Mouse (Mus musculus) stomach, embryonic 15.5 days (tissue): Measurements from ENCODE around the gene Unc13b. TPM values are rescaled to one million over a fixed set of nuclear protein-coding genes. Genes with fewer than 3 reads are reported as not detected.
A peak's percentile ranks its signal among the peaks of the same experiment; 100 is the strongest.

ENCODE experiments used
- ATAC-seq: fragments of 200-750 bp; cut with Nextera tagmentation; 2 replicates; pipeline ENCODE4 v1.8.0; 2017; ENCODE audit warnings: low read depth, moderate number of reproducible peaks, moderate TSS enrichment; ENCODE audit not compliant: insufficient read depth, low FRiP score
- H3K27ac ChIP-seq: fragments of 300-500 bp; sonication (generic); 2 replicates; pipeline ENCODE4 v1.5.1; 2015; ENCODE audit warnings: mild to moderate bottlenecking, inconsistent platforms
- H3K27me3 ChIP-seq: fragments of 300-500 bp; sonication (generic); replicated peaks from 2 replicates; pipeline ENCODE4 v1.6.1; 2015; ENCODE audit warnings: inconsistent platforms
- H3K36me3 ChIP-seq: fragments of 300-500 bp; sonication (generic); 2 replicates; pipeline ENCODE4 v1.6.1; 2015; ENCODE audit warnings: inconsistent platforms
- H3K4me1 ChIP-seq: fragments of 300-500 bp; sonication (generic); 2 replicates; pipeline ENCODE4 v1.6.1; 2015; ENCODE audit warnings: inconsistent platforms
- H3K4me2 ChIP-seq: fragments of 300-500 bp; sonication (generic); 2 replicates; pipeline ENCODE4 v1.6.1; 2015; ENCODE audit warnings: mild to moderate bottlenecking, inconsistent platforms
- H3K4me3 ChIP-seq: fragments of 300-500 bp; sonication (generic); replicated peaks from 2 replicates; pipeline ENCODE4 v1.5.1; 2015; ENCODE audit warnings: inconsistent platforms
- H3K9ac ChIP-seq: fragments of 300-500 bp; sonication (generic); 2 replicates; pipeline ENCODE4 v1.6.1; 2015; ENCODE audit warnings: inconsistent platforms
- H3K9me3 ChIP-seq: fragments of 300-500 bp; sonication (generic); 2 replicates; pipeline ENCODE4 v1.6.1; 2016; ENCODE audit warnings: inconsistent platforms
- WGBS: fragments of 180-500 bp; shearing (Covaris S2); methylation state at CpG from one replicate; pipeline ENCODE4 v1.1.7; 2015; 5-methylcytosine and 5-hydroxymethylcytosine counted together
- polyA plus RNA-seq: library from polyadenylated mRNA; unstranded; fragments of >200 nt; fragmentation: Nextera tagmentation; extraction: Ambion mirVana; gene quantifications from 2 replicates; pipeline ENCODE4 v1.2.1, GENCODE M21; 2015

Unc13b gene
- polyA plus RNA-seq, 1 experiment from 2014 or later: 7.8 TPM

DNA sequence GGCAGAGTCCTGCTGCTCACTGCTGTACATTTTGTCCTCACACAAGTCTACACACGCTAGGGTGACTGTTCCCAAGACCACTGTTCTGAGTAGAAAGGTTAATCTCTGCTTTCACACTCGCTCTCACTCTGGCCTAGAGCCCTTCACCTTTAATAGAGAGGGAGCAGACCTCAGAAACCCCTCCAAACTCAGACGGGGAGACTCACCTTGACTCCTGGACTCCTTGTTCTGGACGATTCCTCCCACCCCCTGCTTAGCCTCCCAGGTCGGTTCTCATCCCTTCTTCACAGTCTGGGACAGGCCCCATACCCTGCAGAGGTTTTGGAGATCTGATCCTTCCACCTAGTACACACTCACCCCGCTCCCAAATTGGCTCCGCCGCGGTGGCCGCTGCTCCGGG is 19.1 kb upstream of the Unc13b start:
- H3K4me3 ChIP-seq: peak overlapping the region; percentile 70
- WGBS: 4% methylated on average over 11 of the region's 11 CpGs
- ATAC-seq: 0 out of 2 replicates have a peak, but pooled peaks have one; percentile 2

DNA sequence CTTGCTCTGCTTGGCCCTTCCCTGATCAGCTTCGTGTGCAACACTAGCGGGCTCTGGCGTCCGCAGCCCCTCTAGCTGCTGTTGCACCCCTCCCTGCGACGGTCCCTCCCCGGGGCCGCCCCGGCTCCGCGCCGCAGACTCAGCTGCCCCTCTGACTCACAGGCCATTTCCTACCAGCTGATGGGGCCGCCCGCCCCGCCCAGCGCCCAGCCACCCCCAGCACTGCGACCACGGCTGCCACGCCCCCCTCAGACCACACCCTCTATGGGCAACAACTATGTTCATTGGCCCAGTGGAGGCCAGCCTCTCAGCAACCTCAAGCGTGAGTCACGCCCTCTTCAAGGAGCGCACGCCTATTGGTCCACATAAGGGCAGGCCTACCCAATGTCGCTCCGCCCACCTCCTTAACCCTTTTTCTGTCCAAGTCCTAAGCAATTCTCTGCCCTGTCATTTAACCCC is 18.6 kb upstream of the Unc13b start:
- H3K36me3 ChIP-seq: peaks cover 5% of the 10 kb centered on the region; the same call in 1 of the 2 replicates
- H3K9me3 ChIP-seq: no peaks in the 10 kb centered on the region
- H3K4me3 ChIP-seq: peak overlapping the region; percentile 70
- H3K4me1 ChIP-seq: peaks cover 23% of the 10 kb centered on the region
- no peaks in the 10 kb centered on the region for H3K27me3 ChIP-seq
- H3K9ac ChIP-seq: peak overlapping the region; percentile 61
- H3K27ac ChIP-seq: peak overlapping the region; percentile 71
- peak; percentile 96 for ATAC-seq
- peak overlapping the region; percentile 89 for H3K4me2 ChIP-seq
- WGBS: under 1% methylated on average over 25 of the region's 25 CpGs

More for the DNA sequence above, 19.1 kb upstream of the Unc13b start:
- Histone ChIP-seq H3K27me3 (no peaks in the 10 kb centered on the region), H3K27ac (peak overlapping the region; percentile 71), H3K4me1 (peaks cover 18% of the 10 kb centered on the region), H3K36me3 (peaks cover 5% of the 10 kb centered on the region; the same call in 1 of the 2 replicates), H3K4me2 (peak overlapping the region; percentile 89), H3K9ac (peak overlapping the region; percentile 61), H3K9me3 (no peaks in the 10 kb centered on the region)

DNA sequence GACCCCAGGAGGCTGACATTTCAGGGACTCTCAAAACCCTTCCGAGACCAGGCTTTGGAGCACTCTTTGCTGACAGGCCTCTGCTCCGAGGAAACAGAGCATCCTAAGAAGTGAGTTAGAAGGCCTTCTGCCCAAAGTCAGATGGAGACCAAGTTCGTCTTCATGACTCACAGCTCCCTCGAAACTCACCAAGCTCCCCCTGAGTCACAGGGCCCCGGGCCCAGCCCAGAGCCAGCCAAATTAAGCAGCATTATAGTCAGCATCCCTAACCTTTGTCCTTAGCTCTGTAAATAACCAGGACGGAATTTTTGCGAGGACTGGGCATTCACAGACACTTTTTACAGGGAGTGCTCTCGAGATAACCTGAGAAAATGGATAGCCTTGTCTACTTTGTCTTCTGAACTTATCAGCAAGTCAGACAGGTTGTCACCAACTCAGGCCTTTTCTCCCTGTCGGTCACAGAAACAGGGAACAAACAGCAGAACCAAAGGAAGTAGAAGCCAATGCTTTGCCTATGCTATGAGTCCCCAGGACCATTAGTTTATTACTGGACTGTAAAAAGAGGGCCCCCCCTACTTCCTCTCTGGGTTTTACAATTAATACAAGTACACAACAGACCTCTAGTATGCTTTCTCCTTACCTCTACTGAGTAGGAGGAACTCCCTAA is 17.7 kb upstream of the Unc13b start:
- peaks cover 5% of the 10 kb centered on the region; the same call in 1 of the 2 replicates for H3K36me3 ChIP-seq
- H3K4me2 ChIP-seq: no peak overlapping the region
- H3K4me1 ChIP-seq: peaks cover 27% of the 10 kb centered on the region
- no peaks in the 10 kb centered on the region for H3K9me3 ChIP-seq
- 56% methylated on average over 9 of the region's 9 CpGs for WGBS
- no peak for ATAC-seq
- H3K27ac ChIP-seq: peak overlapping the region; percentile 23; the same call in 1 of the 2 replicates
- no peak overlapping the region for H3K4me3 ChIP-seq
- H3K27me3 ChIP-seq: no peaks in the 10 kb centered on the region
- no peak overlapping the region for H3K9ac ChIP-seq

DNA sequence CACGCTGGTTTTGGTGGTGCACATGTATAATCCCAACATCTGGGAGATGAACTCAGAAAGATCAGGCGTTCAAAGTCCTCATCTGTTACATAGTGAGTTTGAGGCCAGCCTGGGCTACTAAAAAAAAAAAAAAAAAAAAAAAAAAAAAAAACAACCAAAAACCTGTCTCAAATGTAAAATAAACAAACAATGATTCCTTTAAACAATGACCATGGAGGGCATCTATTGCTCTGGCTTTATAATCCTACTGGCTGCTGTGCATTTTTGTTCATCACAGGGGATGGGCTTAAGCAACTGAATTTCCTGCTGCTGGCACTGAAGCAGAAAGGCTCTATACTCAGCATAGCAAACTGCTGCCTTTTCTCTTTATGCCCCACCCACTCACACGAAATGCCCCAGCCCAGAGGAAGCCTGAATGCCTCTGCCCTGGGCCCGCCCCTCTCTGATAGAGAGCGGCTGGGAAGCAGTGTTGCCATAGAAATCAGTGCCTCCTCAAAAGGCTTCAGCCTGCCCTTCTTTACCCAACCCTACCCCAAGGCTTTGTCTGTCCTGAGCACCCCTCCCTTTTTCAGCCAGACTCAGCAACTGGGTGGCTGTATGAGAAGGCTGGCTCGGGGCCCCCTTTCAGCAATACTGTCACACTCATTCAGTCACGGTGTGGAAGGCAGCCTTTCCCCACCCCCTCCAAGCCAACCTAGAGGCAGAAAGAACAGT is 15.0 kb upstream of the Unc13b start:
- 17% methylated on average over 7 of the region's 7 CpGs for WGBS
- no peaks in the 10 kb centered on the region; the same call in 1 of the 2 replicates for H3K36me3 ChIP-seq
- ATAC-seq: peak; percentile 17
- H3K4me1 ChIP-seq: peaks cover 29% of the 10 kb centered on the region
- H3K27ac ChIP-seq: peak overlapping the region; percentile 87
- peak overlapping the region; percentile 55 for H3K4me3 ChIP-seq
- no peak overlapping the region for H3K9ac ChIP-seq
- H3K27me3 ChIP-seq: no peaks in the 10 kb centered on the region
- H3K4me2 ChIP-seq: peak overlapping the region; percentile 76
- H3K9me3 ChIP-seq: no peaks in the 10 kb centered on the region

DNA sequence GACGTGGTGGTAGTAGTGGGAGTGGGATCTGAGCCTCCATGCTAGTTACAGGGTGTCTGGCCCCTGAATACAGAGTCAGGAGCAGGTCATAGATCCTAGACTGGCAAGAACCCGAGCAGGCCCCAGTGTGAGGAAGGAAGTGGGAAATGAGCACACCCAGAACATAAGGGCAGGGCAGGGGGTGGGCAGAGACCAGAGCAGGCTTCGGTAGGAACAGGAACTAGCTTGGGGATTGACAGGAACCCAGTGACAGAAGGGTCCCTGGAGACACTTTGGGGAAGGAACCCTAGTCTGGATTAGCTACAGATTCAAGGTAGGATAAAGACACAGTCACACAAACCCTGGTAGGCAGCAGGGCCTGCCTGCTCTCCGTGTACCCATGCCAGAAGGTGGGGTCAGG is 14.1 kb upstream of the Unc13b start:
- ATAC-seq: no peak
- Histone ChIP-seq H3K4me3 (peak overlapping the region; percentile 55), H3K27me3 (no peaks in the 10 kb centered on the region), H3K9me3 (no peaks in the 10 kb centered on the region), H3K36me3 (no peaks in the 10 kb centered on the region; the same call in 1 of the 2 replicates), H3K4me2 (peak overlapping the region; percentile 76), H3K9ac (no peak overlapping the region), H3K4me1 (peaks cover 20% of the 10 kb centered on the region), H3K27ac (peak overlapping the region; percentile 87)
- WGBS: 24% methylated on average over 4 of the region's 4 CpGs

DNA sequence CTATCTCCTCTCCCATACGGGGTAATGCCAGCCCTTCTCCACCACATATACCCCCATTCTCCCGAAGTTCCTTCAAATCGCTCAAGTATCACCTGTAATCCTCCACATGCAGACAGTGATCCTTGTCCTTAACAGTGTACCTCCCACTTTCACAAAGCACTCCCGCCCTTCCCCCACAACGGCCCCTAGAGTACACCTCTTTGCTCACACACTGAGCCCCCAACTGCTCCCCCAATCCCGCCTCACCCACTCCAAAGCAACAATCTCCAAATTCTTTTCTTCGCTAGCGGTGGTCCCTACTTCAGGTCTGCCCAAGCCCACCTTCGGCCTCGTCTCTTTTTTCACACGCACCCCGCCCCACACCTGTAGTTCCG is 13.5 kb upstream of the Unc13b start:
- WGBS: 4% methylated on average over 13 of the region's 13 CpGs
- 0 out of 2 replicates have a peak, but pooled peaks have one; percentile 2 for ATAC-seq

DNA sequence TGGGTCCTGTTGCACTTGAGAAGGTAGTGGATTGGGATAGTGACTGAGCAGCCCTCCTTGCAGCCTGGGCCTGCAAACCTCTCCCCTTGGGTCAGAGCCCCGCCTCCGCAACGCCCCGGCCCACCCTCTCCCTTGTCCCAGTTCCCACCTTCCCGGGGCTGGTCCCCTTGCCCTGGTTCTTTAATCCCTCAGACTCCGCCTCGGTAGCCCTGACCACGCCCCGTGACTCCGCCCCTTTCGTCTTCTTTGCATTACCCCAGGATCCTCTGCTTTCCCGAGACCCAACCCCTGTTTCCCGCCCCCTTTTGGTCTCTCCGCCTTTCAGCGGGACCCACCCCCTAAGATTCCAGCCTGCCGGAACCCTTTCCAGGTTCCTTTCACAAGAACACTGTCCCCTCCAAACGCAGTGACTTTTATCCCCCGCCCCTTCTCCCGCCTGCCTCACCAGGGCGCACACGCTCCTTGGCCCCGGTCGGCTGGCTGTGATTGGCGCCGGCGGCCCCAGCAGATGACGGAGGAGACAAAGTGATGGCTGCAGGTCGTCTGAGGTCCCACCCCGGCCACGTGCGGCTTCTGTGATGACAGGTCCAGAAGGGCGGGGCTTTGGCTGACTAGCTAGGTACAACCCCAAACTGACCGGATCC is 13.0 kb upstream of the Unc13b start, which contains the start of gene Fam214b:
Fam214b (minus strand) TSS at position 562 of the 644 bp plus-strand sequence.
- peak within 1 kb of the TSS; percentile 76 for H3K4me2 ChIP-seq
- peak within 1 kb of the TSS; percentile 87 for H3K27ac ChIP-seq
- peaks cover 20% of the 10 kb centered on the region for H3K4me1 ChIP-seq
- no peaks in the 10 kb centered on the region for H3K27me3 ChIP-seq
- under 1% methylated on average over 33 of the region's 33 CpGs for WGBS
- no peaks in the 10 kb centered on the region for H3K9me3 ChIP-seq
- peak within 1 kb of the TSS; percentile 55 for H3K4me3 ChIP-seq
- no peak within 1 kb of the TSS for H3K9ac ChIP-seq
- no peaks in the 10 kb centered on the region; the same call in 1 of the 2 replicates for H3K36me3 ChIP-seq
- ATAC-seq: peak; percentile 88

More for the DNA sequence above, 13.5 kb upstream of the Unc13b start:
- Histone ChIP-seq H3K36me3 (no peaks in the 10 kb centered on the region; the same call in 1 of the 2 replicates), H3K4me3 (peak overlapping the region; percentile 55), H3K4me1 (peaks cover 20% of the 10 kb centered on the region), H3K27me3 (no peaks in the 10 kb centered on the region), H3K9ac (no peak overlapping the region), H3K9me3 (no peaks in the 10 kb centered on the region), H3K4me2 (peak overlapping the region; percentile 76), H3K27ac (peak overlapping the region; percentile 87)

DNA sequence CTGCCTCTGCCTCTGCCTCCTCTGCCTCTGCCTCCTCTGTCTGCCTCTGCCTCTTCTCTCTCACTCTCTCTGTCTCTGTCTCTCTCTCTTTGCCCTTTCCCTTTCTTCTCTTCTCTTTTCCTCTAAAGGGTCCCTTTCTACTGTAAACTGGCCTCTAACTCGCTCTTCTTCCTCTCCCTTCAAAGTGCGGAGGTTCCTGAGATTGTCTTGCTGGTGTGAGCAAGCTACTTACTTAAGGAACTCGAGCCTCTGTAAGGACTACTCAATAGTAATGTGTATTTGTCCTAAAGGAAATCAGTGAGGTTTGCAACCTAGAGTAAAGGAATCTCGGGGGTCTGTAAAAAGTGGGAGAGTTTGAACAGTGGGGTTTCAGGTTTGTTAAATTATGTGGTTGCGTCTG is 12.1 kb upstream of the Unc13b start:
- 52% methylated on average over 5 of the region's 5 CpGs for WGBS
- Histone ChIP-seq H3K4me2 (peak overlapping the region; percentile 76), H3K9ac (no peak overlapping the region), H3K9me3 (no peaks in the 10 kb centered on the region), H3K4me3 (no peak overlapping the region), H3K36me3 (no peaks in the 10 kb centered on the region), H3K27me3 (no peaks in the 10 kb centered on the region), H3K4me1 (peaks cover 20% of the 10 kb centered on the region), H3K27ac (no peak overlapping the region)
- no peak for ATAC-seq

DNA sequence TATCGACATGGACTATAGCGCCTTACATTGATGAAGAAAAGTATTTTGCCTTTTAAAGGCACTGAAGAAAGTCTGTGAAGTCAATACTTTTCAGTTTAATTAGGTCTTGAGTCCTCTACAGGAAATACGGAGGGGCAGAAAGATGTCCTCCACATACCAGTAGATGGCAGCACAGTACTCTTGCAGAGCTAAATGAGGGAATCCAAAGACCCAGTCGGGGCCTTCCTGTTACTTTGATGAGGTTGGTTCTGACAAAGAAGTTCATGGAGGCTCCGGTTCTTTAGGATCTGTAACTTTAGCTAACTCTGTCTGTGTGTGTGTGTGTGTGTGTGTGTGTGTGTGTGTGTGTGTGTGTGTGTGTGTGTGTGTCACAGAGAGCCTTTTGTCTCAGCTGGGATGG is 11.5 kb upstream of the Unc13b start:
- peak overlapping the region; percentile 23; the same call in 1 of the 2 replicates for H3K4me2 ChIP-seq
- H3K36me3 ChIP-seq: no peaks in the 10 kb centered on the region
- H3K4me1 ChIP-seq: peaks cover 20% of the 10 kb centered on the region
- no peak overlapping the region for H3K4me3 ChIP-seq
- no peaks in the 10 kb centered on the region for H3K9me3 ChIP-seq
- 6% methylated on average over 5 of the region's 5 CpGs for WGBS
- no peaks in the 10 kb centered on the region for H3K27me3 ChIP-seq
- no peak overlapping the region for H3K27ac ChIP-seq
- ATAC-seq: no peak
- no peak overlapping the region for H3K9ac ChIP-seq

DNA sequence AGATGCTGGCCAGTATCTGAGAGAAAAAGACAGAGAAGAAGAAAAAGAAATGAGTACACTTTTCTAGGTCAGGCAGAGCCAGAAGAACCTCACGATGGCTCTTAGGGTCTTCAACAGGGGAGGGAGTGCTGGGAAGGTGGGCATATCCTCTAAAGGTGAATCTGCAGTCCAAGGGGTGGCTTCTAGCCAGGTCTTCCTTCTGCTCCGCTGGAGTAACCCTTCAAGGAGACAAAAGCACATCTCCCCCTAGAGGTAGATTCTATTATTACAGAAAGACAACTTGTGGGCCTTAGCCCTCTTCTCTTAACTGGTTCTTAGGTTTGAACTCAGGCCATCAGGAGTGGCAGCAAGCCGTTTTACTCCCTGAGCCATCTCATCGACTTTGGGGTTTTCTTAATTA is 6.1 kb upstream of the Unc13b start:
- no peak overlapping the region for H3K4me3 ChIP-seq
- ATAC-seq: no peak
- 9% methylated on average over 4 of the region's 4 CpGs for WGBS
- H3K36me3 ChIP-seq: no peaks in the 10 kb centered on the region
- H3K9me3 ChIP-seq: no peaks in the 10 kb centered on the region
- no peaks in the 10 kb centered on the region for H3K4me1 ChIP-seq
- H3K27me3 ChIP-seq: no peaks in the 10 kb centered on the region
- no peak overlapping the region for H3K4me2 ChIP-seq
- H3K27ac ChIP-seq: no peak overlapping the region
- H3K9ac ChIP-seq: no peak overlapping the region

DNA sequence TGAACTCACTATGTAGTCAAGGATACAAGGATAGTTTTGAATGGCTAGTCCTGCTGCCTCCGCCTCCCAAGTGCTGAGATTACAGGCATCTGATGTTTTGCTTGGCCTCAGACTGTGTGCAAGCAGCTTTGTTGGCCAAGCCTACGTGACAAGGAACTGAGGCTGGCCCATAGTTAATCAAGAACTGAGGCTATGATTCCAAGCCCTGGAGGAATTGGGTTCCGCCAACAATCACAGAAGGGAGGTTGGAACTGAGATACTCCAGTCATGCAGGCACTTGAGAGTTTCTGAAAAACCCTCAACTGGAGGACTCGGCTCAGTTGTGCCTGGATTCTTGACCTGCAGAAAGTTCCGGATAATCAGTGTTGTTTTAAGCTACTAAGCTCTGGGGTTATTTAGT is 1.1 kb upstream of the Unc13b start:
- H3K9me3 ChIP-seq: no peaks in the 10 kb centered on the region
- no peak for ATAC-seq
- H3K36me3 ChIP-seq: no peaks in the 10 kb centered on the region
- H3K4me2 ChIP-seq: no peak overlapping the region
- no peak overlapping the region for H3K27ac ChIP-seq
- H3K27me3 ChIP-seq: 0 out of 2 replicates have a peak, but pooled peaks cover 4% of the 10 kb centered on the region
- H3K9ac ChIP-seq: no peak overlapping the region
- no peak overlapping the region for H3K4me3 ChIP-seq
- H3K4me1 ChIP-seq: 0 out of 2 replicates have a peak, but pooled peaks cover 5% of the 10 kb centered on the region
- WGBS: 86% methylated on average over 5 of the region's 5 CpGs
